Mouse (Mus musculus): ENCODE measurements around the gene Plppr2. TPM values are rescaled to one million over a fixed set of nuclear protein-coding genes. Genes with fewer than 3 reads are reported as not detected.

Plppr2 gene
- polyA plus RNA-seq (2012): 3.6 and 5.0 TPM in 2 replicates

- TF ChIP-seq GATA1 (IDR thresholded peaks at IDR 0.05; ENCODE audit: low read length): no peak
Measured at GRCm38 (mm10) chr9:21936692-21937570, at the start of gene Plppr2. TSS of gene Plppr2 (plus strand) at chr9:21937033.

DNA sequence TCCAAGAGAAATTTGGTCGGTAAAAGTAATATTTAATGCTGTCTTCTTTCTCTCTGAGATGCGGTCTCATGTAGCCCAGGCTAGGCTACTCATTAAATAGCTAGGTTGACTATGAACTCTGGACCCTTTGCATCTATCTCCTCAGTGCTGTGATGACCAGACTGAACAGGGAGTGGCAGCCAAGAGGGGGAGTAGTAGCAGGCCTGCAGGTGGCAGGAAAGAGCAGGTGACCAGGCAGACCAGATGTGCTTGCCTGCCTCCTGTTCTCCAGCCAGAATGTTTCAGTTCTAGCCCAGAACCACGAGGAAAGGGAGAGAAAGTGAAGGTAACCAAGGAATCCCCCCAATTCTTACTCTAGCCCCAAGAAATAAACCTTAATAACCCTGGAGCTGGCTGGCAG lies 47.6 kb upstream of the Plppr2 start:
- TF ChIP-seq GATA1 (IDR thresholded peaks at IDR 0.05; ENCODE audit: low read length): no peak

- TF ChIP-seq GATA1 (IDR thresholded peaks at IDR 0.05; ENCODE audit: low read length): no peak
Measured at GRCm38 (mm10) chr9:21901223-21901820, 35.5 kb upstream of the Plppr2 start.

- no peak for TF ChIP-seq GATA1 (IDR thresholded peaks at IDR 0.05; ENCODE audit: low read length)
Measured at GRCm38 (mm10) chr9:21904031-21904430, 32.8 kb upstream of the Plppr2 start.

DNA sequence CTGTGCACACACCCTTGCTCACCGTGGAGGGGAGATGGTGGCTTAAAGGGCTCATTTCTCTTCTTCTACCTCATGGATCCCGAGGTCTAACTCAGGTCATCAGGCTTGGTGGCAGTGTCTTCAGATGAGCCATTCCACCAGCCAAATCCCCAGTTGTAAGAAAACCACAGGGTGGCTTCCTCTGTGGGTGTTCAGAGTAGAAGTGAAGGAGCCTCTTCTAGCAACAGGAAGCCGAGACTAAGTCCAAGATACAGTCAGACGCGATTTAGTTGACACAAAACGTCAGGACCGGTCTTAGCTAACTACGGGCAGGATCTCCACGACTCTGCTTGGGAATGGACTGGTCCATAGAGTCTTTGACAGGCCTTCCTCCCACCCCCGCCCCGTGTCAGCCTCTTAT lies 28.6 kb upstream of the Plppr2 start:
- TF ChIP-seq GATA1 (IDR thresholded peaks at IDR 0.05; ENCODE audit: low read length): no peak

GRCm38 (mm10) chr9:21909474-21910223 lies 27.2 kb upstream of the Plppr2 start:
- TF ChIP-seq GATA1 (IDR thresholded peaks at IDR 0.05; ENCODE audit: low read length): no peak

DNA sequence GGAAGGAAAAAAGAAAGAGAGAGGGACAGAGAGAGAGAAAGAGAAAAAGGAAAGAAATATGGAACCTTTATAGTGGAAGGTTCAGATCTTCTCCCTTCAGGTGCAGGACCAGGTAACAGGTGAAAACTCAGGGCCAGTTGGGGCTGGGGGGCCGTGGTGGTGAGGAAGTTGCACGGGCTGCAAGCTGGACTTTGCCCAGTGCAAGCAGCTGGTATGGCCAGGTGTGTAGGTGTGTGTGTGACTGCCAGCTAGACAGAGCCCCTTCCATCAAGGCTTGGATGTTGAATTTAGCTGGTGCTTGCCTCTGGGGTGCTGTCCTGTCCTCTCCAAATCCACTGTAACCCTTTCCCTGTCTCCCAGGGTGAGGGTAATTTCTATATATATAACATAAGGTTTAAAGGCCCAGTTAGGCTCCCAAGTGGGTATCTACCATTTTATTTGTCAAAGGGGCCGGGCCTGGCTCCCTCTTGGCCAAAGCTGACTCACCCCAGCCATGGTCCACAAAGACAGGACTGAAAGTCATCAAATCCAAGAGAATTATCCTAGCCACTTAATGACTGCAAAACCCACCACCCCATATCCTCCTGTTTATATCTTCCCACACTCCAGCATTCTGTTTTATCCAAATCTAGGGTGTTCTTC lies 19.9 kb upstream of the Plppr2 start:
- TF ChIP-seq GATA1 (IDR thresholded peaks at IDR 0.05; ENCODE audit: low read length): no peak

GRCm38 (mm10) chr9:21917493-21918034 lies 19.3 kb upstream of the Plppr2 start:
- TF ChIP-seq GATA1 (IDR thresholded peaks at IDR 0.05; ENCODE audit: low read length): no peak

DNA sequence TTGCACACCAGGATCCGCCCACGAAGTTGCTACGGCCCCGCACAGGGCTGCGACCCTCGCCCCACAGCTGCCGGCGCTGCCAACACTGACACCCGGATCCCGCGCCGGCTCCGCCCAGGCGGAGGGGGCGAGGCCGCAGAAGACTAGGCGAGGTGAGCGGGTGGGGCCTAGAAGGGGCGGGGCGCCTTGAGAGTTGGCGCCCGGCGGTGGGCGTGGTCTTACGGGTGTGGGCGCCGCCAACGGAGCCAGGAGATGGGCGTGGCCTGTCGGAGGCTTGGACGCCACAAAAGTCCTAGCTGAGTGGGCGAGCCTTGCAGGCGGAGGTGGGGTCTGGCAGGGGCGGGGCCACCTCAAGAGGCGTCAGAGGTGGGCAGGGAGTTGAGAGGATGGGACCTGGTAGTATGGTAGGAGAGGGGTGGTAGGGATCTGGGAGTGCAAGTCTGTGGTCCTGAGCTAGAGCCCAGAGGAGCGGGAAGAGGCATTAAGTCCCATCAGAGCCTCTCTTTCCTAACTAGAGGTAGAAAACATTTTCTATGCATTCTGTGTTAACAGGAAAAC lies 18.7 kb upstream of the Plppr2 start, which contains the start of gene Rab3d:
TSS of gene Rab3d (minus strand) at position 158 of the 558 bp plus-strand sequence.
- TF ChIP-seq GATA1 (IDR thresholded peaks at IDR 0.05; ENCODE audit: low read length): no peak

DNA sequence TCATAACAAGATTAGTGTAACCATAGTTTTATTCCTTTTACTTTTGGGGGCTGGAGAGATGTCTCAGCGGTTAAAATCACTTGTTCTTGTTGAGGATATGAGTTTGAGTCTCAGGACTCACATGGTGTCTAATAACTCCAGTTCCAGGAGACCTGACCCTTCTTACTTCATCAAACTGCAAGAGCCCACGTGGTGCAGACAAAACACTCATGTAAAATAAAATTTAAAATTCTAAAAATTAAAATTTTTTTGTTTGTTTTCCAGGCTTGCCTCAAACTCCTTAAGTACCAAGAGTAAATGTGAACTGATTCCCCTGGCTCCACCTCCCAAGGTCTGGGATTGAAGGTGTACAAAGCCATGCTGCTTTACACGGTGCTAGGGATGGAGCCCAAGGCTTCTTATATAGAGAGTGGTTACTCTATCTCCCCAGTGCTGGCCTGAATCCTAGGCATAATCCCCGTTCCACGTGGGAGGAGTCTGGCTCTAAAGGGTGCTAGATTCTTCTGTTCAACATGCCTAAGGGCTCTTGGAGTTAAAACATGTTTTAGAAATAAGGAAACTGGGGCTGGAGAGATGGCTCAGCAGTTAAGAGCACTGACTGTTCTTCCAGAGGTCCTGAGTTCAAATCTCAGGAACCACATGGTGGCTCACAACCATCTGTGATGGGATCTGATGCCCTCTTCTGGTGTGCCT lies 18.0 kb upstream of the Plppr2 start:
- no peak for TF ChIP-seq GATA1 (IDR thresholded peaks at IDR 0.05; ENCODE audit: low read length)

DNA sequence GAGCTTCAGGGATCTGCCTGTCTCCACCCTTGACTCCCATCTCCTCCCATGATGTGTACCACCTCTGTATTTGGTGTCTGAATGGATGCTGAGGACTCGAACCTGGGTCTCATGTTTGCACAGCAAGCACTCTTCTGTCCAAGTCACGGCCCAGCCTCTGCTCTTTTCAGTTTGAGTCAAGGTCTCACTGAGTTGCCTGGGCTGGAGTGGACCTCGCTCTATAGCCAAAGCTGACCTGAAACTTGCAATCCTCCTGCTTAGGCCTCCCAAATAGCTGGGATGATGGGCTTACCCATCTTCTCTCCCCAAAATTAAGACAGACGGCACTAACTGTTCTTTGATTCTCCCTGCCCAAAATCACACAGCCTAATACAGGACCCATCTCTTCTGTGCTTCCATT lies 13.8 kb upstream of the Plppr2 start:
- no peak for TF ChIP-seq GATA1 (IDR thresholded peaks at IDR 0.05; ENCODE audit: low read length)

GRCm38 (mm10) chr9:21923490-21924098 lies 13.2 kb upstream of the Plppr2 start:
- no peak for TF ChIP-seq GATA1 (IDR thresholded peaks at IDR 0.05; ENCODE audit: low read length)

DNA sequence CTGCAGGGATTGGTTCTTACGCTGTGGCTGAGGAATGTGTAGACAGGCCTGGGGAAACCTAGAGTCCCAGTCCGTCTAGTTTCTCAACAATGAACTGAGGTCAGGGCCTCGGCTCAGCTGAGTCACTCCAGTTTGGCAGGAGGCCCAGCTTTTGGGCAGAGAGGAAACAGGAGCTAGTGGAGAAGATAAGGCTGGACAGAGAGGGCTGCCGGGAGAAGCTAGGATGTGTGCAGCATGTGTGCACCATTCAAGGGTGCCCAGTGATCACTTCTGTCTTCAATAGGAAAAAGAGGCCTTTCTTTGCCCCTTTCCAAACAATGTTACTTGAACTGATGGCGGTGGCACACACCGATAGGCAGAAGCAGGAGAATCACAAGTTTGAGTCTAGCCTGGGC lies 12.7 kb upstream of the Plppr2 start:
- TF ChIP-seq GATA1 (IDR thresholded peaks at IDR 0.05; ENCODE audit: low read length): no peak

DNA sequence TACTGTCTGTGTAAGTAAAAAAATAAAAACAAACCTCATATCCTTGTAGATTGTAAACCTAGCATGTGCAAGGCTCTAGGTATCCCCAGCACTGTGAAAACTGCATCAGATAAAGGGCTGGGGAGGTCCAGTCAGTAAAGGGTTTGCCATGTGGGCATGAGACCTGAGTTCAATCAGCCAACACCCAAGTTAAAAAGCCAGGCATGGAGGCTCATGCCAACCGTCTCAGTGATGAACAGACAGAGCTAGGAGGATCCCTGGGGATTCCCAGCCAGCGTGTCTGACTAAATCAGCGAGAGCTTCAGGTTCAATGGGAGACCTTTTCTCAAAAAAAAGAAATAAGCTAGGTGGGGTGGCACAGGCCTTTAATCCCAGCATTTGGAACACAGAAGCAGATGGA lies 11.8 kb upstream of the Plppr2 start:
- no peak for TF ChIP-seq GATA1 (IDR thresholded peaks at IDR 0.05; ENCODE audit: low read length)

All from G1E-ER4 (cell line).